Mouse (Mus musculus) megakaryocyte, embryonic 14.5 days (primary cell): ENCODE results near the gene Wdr37.
"Not testable (repeated sequence)": the region's sequence is repeated elsewhere in the genome, so short reads cannot be mapped to it uniquely, and the experiment has no call there.

Experiments
- FLI1 ChIP-seq: IDR thresholded peaks from 2 replicates; pipeline ENCODE4 v1.6.1; 2012; ENCODE audit warnings: low read length, inconsistent platforms, mixed read lengths
- GATA1 ChIP-seq: IDR thresholded peaks from 3 replicates; pipeline ENCODE4 v1.6.1; 2012; ENCODE audit warnings: mixed read lengths, low read length, inconsistent platforms, borderline replicate concordance

GRCm38 (mm10) chr13:8883870-8884269 lies 12.2 kb upstream of the Wdr37 start:
- TF ChIP-seq GATA1, FLI1: not testable (repeated sequence)
